Mouse (Mus musculus): ENCODE data around the gene Gm14391. TPM values are rescaled to one million over a fixed set of nuclear protein-coding genes. Genes with fewer than 3 reads are reported as not detected.
"Not testable (repeated sequence)": the region's sequence is repeated elsewhere in the genome, so short reads cannot be mapped to it uniquely, and the experiment has no call there.

Gene Gm14391
- polyA plus RNA-seq, 1 experiment: 0.01 TPM

DNA sequence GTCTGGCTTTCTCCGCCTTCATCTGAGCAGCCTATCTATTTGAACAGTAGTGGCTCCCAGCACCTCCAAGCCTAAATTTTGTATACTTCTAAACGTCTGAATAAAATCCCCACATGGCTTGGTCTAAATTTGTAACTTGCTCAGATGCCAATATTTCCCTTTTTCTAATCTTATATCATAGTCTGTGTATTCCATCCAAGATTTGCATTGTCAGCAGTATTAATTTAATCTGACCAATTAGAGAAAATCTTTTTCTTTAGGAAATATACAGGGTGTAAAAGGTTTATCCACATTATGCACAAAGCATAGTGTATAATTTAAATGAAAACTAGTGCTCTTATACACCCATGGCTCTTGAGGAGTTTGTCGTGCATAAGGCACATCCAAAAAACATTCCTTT, 48.1 kb downstream of the Gm14391 start:
- Histone ChIP-seq H3K4me1 (ENCODE audit: control insufficient read depth) (no peaks in the 10 kb centered on the region), H3K4me3 (replicated peaks) (no peak overlapping the region), H3K9me3 (ENCODE audit: control insufficient read depth, low read length) (peaks cover 20% of the 10 kb centered on the region), H3K36me3 (ENCODE audit: control insufficient read depth) (no peaks in the 10 kb centered on the region), H3K27me3 (ENCODE audit: control insufficient read depth) (no peaks in the 10 kb centered on the region)
- TF ChIP-seq TAL1 (IDR thresholded peaks at IDR 0.05; ENCODE audit: low read length) (no peak), GATA1 (IDR thresholded peaks at IDR 0.05; ENCODE audit: low read length) (no peak)

DNA sequence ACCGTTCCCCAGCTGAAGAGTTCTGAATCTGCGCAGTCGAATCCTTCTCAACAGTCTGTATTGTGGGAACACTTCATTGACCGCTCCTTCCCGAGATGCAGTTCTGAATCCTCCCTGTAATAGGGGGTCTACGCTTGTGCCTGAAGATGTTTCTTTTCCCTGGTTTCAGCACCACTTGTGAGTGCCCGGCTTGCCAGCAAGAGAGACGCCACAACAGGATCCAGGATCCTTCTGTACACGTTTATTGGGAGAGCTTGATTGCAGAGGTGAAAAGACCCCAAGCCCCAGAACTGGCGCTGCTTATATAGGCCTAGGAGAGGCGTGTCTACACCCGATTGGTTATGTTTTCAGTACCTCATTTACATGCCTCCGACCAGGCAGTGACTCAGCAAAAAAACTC, 50.0 kb downstream of the Gm14391 start:
- Histone ChIP-seq H3K27me3 (ENCODE audit: control insufficient read depth) (no peaks in the 10 kb centered on the region), H3K4me1 (ENCODE audit: control insufficient read depth) (no peaks in the 10 kb centered on the region), H3K9me3 (ENCODE audit: control insufficient read depth, low read length) (peaks cover 20% of the 10 kb centered on the region), H3K4me3 (replicated peaks) (no peak overlapping the region), H3K36me3 (ENCODE audit: control insufficient read depth) (no peaks in the 10 kb centered on the region)
- TF ChIP-seq TAL1 (IDR thresholded peaks at IDR 0.05; ENCODE audit: low read length): no peak
- no peak for TF ChIP-seq GATA1 (IDR thresholded peaks at IDR 0.05; ENCODE audit: low read length)

DNA sequence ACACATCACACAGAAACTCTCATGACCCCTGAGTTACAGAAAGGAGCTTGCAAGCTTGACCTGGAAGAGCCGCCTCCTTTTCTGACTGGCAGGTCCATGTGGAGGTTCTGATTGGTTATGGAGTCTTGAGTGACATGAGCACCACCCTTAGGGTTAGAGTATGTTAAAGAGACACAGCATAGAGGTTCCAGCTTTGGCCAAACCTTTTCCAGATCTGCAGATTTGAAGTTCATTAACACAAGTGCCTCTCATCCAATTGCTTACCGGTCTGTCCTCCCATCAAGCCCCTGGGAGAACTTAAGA, 64.8 kb downstream of the Gm14391 start, which contains the start of gene Gm14399:
Gene Gm14399, minus strand, starts transcription at position 20 of the 303 bp plus-strand sequence.
- not testable (repeated sequence) for H3K27me3 ChIP-seq (ENCODE audit: control insufficient read depth); H3K36me3 ChIP-seq (ENCODE audit: control insufficient read depth); H3K4me1 ChIP-seq (ENCODE audit: control insufficient read depth); H3K9me3 ChIP-seq (ENCODE audit: control insufficient read depth, low read length)
- H3K4me3 ChIP-seq (replicated peaks): peak within 1 kb of the TSS; percentile 43

DNA sequence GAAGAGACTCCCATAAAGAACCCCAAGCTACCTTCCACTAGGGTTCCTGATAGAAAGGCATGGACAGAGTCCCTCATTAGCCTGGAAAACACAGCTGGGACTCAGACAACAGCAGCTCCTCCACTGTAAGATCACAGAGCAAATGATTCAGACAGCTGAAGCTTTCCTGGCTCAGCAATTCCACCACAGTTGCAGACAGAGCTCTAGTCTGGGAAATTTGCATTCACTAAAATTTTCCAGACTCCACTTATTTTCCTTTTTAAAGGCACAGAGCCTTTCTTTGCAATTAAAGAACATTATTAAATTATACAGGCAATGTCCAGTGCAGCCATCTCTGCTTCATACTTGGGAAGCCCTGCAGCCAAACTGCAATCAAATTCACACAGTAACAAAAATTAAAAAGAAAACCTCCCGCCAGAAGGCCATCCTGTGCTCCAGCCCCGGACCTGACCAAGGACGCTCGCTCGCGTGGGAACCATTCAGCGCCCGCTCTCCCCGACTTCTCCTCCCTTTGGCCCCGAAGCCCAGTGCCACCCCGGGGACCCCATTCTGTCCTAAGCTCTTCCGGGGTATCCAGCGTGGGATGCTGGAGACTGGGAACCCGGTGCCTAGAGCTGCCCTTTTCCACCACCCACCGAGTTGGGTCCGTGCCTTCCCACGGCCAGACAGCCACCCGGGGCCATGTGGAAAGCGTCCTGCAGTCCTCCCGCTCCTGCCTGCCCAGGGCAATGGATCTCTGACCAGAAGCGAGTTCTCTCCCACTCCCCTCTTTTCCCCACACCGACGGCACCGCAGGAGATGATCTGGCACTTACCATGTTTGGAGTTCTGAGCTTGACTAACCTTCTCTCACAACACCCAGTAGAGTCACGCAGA, 65.4 kb downstream of the Gm14391 start:
- not testable (repeated sequence) for H3K9me3 ChIP-seq (ENCODE audit: control insufficient read depth, low read length); H3K27me3 ChIP-seq (ENCODE audit: control insufficient read depth); H3K36me3 ChIP-seq (ENCODE audit: control insufficient read depth); H3K4me1 ChIP-seq (ENCODE audit: control insufficient read depth)
- H3K4me3 ChIP-seq (replicated peaks): peak overlapping the region; percentile 43

Other genes starting within 250 kb of the Gm14391 start
- gene Gm14444, start 196.7 kb downstream of the Gm14391 start, polyA plus RNA-seq (2012): not detected in 2 replicates
- not detected in 2 replicates for gene Gm14393, start 139.1 kb downstream of the Gm14391 start, polyA plus RNA-seq (2012)
- not detected in 2 replicates for gene Gm14399, start 64.9 kb downstream of the Gm14391 start, polyA plus RNA-seq (2012)
- gene Gm14443, start 31.0 kb downstream of the Gm14391 start, polyA plus RNA-seq (2012): not detected in 2 replicates
- gene Gm14440, start 68.2 kb upstream of the Gm14391 start, polyA plus RNA-seq (2012): not detected in 2 replicates
- gene Gm4631, start 131.3 kb upstream of the Gm14391 start, polyA plus RNA-seq (2012): not detected in 2 replicates
- gene Zfp968, start 165.5 kb upstream of the Gm14391 start, polyA plus RNA-seq (2012): 0.04 TPM in 1 of 2 replicates, not detected in the other
- gene Gm4724, start 228.9 kb upstream of the Gm14391 start, polyA plus RNA-seq (2012): not detected in 2 replicates

Measured in erythroblast, embryonic 14.5 days (primary cell).